Mouse (Mus musculus): ENCODE results near the gene Nudcd3. TPM values are rescaled to one million over a fixed set of nuclear protein-coding genes. Genes with fewer than 3 reads are reported as not detected.

The Nudcd3 gene
- total RNA-seq, 1 experiment: 59.3 TPM

DNA sequence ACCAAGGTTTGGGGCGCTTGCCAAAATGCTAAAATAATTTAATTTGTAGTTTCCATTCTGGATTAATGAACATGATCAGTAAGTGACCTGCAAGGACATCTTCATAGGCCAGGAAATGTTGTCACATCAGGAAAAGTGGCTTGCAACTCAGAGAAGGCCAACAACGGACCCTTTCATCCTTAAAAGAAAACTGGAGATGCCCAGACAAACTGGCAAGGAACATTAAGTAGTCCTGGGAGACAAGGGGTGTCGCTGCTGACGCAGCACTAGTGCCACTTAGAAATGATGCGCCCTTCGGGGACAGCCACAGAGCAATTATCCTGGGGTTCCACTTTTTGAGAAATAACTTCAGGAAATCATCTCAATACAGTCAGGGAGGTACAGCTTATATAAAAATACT lies 80.2 kb downstream of the Nudcd3 start:
- Histone ChIP-seq H3K27ac (ENCODE audit: insufficient read depth, low read depth, low read length, poor library complexity, severe bottlenecking) (no peak overlapping the region), H3K9me3 (ENCODE audit: control insufficient read depth, insufficient read depth, low read depth, low read length) (no peaks in the 10 kb centered on the region), H3K4me3 (ENCODE audit: insufficient read depth in 1 of 2, low read depth in 1 of 2, low read length in 2 of 2, poor library complexity in 1 of 2, severe bottlenecking in 1 of 2) (no peak overlapping the region), H3K9ac (ENCODE audit: insufficient read depth, low read depth, low read length, poor library complexity, severe bottlenecking) (no peak overlapping the region), H3K36me3 (ENCODE audit: control insufficient read depth, insufficient read depth, low read length, poor library complexity, severe bottlenecking) (peaks cover 29% of the 10 kb centered on the region), H3K4me1 (ENCODE audit: control insufficient read depth in 2 of 2, insufficient read depth in 2 of 2, low read length in 2 of 2, poor library complexity in 1 of 2) (peaks cover 11% of the 10 kb centered on the region in 2 experiments)
- no peak for TF ChIP-seq ZNF384 (IDR thresholded peaks at IDR 0.05; ENCODE audit: low read depth, low read length)
- no peak for TF ChIP-seq MAFK (IDR thresholded peaks at IDR 0.05; ENCODE audit: insufficient read depth, low read depth, low read length)
- TF ChIP-seq ZC3H11A (IDR thresholded peaks at IDR 0.05; ENCODE audit: borderline replicate concordance, low read depth, low read length): no peak
- no peak for TF ChIP-seq HCFC1 (IDR thresholded peaks at IDR 0.05; ENCODE audit: borderline replicate concordance, insufficient read depth, low read length)
- TF ChIP-seq CHD2 (IDR thresholded peaks at IDR 0.05; ENCODE audit: low read depth, low read length): no peak
- in situ Hi-C loops (cut with MboI; ENCODE audit: low sequenced_read_pairs in 2 of 2, unreplicated experiment in 2 of 2): no loop called here
- no peak for DNase-seq (ENCODE audit: low read depth, low spot score)

- in situ Hi-C loops (cut with MboI; ENCODE audit: low sequenced_read_pairs in 2 of 2, unreplicated experiment in 2 of 2): no loop called here
- H3K4me1 ChIP-seq (ENCODE audit: control insufficient read depth in 2 of 2, insufficient read depth in 2 of 2, low read length in 2 of 2, poor library complexity in 1 of 2): peaks cover 7 to 11% of the 10 kb centered on the region in 2 experiments
- no peak overlapping the region for H3K27ac ChIP-seq (ENCODE audit: insufficient read depth, low read depth, low read length, poor library complexity, severe bottlenecking)
- no peak for TF ChIP-seq CHD2 (IDR thresholded peaks at IDR 0.05; ENCODE audit: low read depth, low read length)
- no peak for DNase-seq (ENCODE audit: low read depth, low spot score)
- H3K36me3 ChIP-seq (ENCODE audit: control insufficient read depth, insufficient read depth, low read length, poor library complexity, severe bottlenecking): peaks cover 29% of the 10 kb centered on the region; the same call in 1 of the 2 replicates
- H3K9ac ChIP-seq (ENCODE audit: insufficient read depth, low read depth, low read length, poor library complexity, severe bottlenecking): no peak overlapping the region
- no peaks in the 10 kb centered on the region for H3K9me3 ChIP-seq (ENCODE audit: control insufficient read depth, insufficient read depth, low read depth, low read length)
- H3K4me3 ChIP-seq (ENCODE audit: insufficient read depth in 1 of 2, low read depth in 1 of 2, low read length in 2 of 2, poor library complexity in 1 of 2, severe bottlenecking in 1 of 2): no peak overlapping the region
Measured at GRCm38 (mm10) chr11:6119312-6119711, 80.9 kb downstream of the Nudcd3 start.

- Histone ChIP-seq H3K4me1 (ENCODE audit: control insufficient read depth in 2 of 2, insufficient read depth in 2 of 2, low read length in 2 of 2, poor library complexity in 1 of 2) (peaks cover 2 to 3% of the 10 kb centered on the region in 2 experiments; a peak in 3 of 4 replicates), H3K27ac (ENCODE audit: insufficient read depth, low read depth, low read length, poor library complexity, severe bottlenecking) (no peak overlapping the region), H3K9ac (ENCODE audit: insufficient read depth, low read depth, low read length, poor library complexity, severe bottlenecking) (no peak overlapping the region), H3K9me3 (ENCODE audit: control insufficient read depth, insufficient read depth, low read depth, low read length) (no peaks in the 10 kb centered on the region), H3K36me3 (ENCODE audit: control insufficient read depth, insufficient read depth, low read length, poor library complexity, severe bottlenecking) (peaks cover 36% of the 10 kb centered on the region; the same call in 1 of the 2 replicates), H3K4me3 (ENCODE audit: insufficient read depth in 1 of 2, low read depth in 1 of 2, low read length in 2 of 2, poor library complexity in 1 of 2, severe bottlenecking in 1 of 2) (no peak overlapping the region)
- TF ChIP-seq ZC3H11A (IDR thresholded peaks at IDR 0.05; ENCODE audit: borderline replicate concordance, low read depth, low read length) (no peak), CHD2 (IDR thresholded peaks at IDR 0.05; ENCODE audit: low read depth, low read length) (no peak), HCFC1 (IDR thresholded peaks at IDR 0.05; ENCODE audit: borderline replicate concordance, insufficient read depth, low read length) (no peak), MAFK (IDR thresholded peaks at IDR 0.05; ENCODE audit: insufficient read depth, low read depth, low read length) (no peak), ZNF384 (IDR thresholded peaks at IDR 0.05; ENCODE audit: low read depth, low read length) (no peak)
- in situ Hi-C loops (cut with MboI; ENCODE audit: low sequenced_read_pairs in 2 of 2, unreplicated experiment in 2 of 2): no loop called here
- DNase-seq (ENCODE audit: low read depth, low spot score): no peak
Measured at GRCm38 (mm10) chr11:6117956-6118355, 82.3 kb downstream of the Nudcd3 start.

DNA sequence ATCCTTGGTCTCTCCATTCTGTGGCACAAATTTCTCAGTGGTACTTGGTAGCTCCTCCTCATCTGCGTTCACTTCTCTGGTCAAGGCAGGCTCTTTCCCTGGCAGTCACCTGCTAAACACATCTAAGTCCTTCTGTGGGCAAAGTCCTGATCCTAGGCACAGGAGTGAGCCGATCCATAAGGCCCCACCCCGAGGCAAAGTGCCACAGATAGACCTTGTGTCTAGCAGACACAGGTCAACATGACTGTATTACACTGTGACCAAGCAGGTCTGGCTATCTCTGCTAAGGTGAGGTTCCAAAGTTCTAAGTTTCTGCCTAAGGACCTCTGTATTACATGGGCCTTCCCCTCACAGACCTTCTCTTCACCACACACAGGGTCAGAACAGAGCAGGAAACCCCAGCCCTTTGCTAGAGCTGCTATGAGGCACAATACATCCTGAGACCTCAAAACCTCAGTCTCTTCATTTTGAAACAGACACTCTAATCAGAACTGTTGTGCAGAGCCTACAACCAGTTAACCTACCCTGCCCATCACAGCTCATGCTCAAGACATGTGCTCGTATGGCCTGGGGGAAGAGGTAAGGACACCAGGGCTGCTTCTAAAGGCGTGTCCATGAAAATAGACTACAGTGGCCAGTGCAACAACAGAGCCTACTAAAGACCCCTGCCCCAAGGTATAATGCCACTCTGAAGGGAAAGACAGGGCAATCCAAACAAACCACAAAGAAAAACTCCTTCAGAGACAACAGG lies 88.3 kb downstream of the Nudcd3 start:
- in situ Hi-C loops (cut with MboI; ENCODE audit: low sequenced_read_pairs in 2 of 2, unreplicated experiment in 2 of 2): no loop called here
- Histone ChIP-seq H3K4me1 (ENCODE audit: control insufficient read depth in 2 of 2, insufficient read depth in 2 of 2, low read length in 2 of 2, poor library complexity in 1 of 2) (no peaks in the 10 kb centered on the region), H3K36me3 (ENCODE audit: control insufficient read depth, insufficient read depth, low read length, poor library complexity, severe bottlenecking) (peaks cover 51% of the 10 kb centered on the region), H3K4me3 (ENCODE audit: insufficient read depth in 1 of 2, low read depth in 1 of 2, low read length in 2 of 2, poor library complexity in 1 of 2, severe bottlenecking in 1 of 2) (no peak overlapping the region), H3K27ac (ENCODE audit: insufficient read depth, low read depth, low read length, poor library complexity, severe bottlenecking) (no peak overlapping the region), H3K9ac (ENCODE audit: insufficient read depth, low read depth, low read length, poor library complexity, severe bottlenecking) (no peak overlapping the region), H3K9me3 (ENCODE audit: control insufficient read depth, insufficient read depth, low read depth, low read length) (no peaks in the 10 kb centered on the region)
- TF ChIP-seq CHD2 (IDR thresholded peaks at IDR 0.05; ENCODE audit: low read depth, low read length) (no peak), HCFC1 (IDR thresholded peaks at IDR 0.05; ENCODE audit: borderline replicate concordance, insufficient read depth, low read length) (no peak), MAFK (IDR thresholded peaks at IDR 0.05; ENCODE audit: insufficient read depth, low read depth, low read length) (no peak), ZNF384 (IDR thresholded peaks at IDR 0.05; ENCODE audit: low read depth, low read length) (no peak), ZC3H11A (IDR thresholded peaks at IDR 0.05; ENCODE audit: borderline replicate concordance, low read depth, low read length) (no peak)
- DNase-seq (ENCODE audit: low read depth, low spot score): no peak
